ENCODE assay signal across 13 mouse cellular contexts in the genomic region with DNA sequence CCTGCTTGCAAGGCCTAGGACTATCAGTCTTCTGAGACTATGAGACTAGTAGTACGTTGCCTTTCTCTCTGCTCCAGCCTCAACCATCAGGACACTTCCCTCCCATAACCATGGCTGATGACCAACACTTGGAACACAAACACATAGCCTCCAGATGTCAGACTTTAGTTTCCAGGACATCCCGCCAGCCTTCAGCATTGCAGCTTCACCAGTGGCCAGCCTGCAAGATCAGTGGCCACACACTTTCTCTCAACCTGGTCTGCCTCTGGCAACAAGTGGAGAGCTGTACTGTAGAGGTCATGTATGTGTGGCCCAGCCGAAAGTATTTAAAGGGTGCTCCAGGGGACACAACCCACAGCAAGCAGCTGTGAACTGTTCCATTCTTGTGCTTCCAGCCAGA.
A peak's percentile ranks its signal among the peaks of the same experiment; 100 is the strongest.
DNase-seq lines count a peak whose midpoint lies in the region; ATAC-seq lines count a peak whose summit lies in the region.
"Had no signal": no experiment of that assay in that cellular context is flagged by ENCODE, and none has a peak within 500 bp of the region (broad histone marks: within the 10 kb centered on the region; RNA-seq: fewer than 3 reads in every experiment).

No protein-coding gene starts in this region.

- no peak overlapping the region for H3K9ac ChIP-seq in heart, embryonic 12.5 days
- H3K9ac ChIP-seq: midbrain, embryonic 12.5 days had no signal

- no peak overlapping the region for H3K4me2 ChIP-seq in heart, embryonic 12.5 days
- H3K4me2 ChIP-seq: midbrain, embryonic 12.5 days had no signal

- no peaks in the 10 kb centered on the region for H3K27me3 ChIP-seq in heart, embryonic 12.5 days (replicated peaks)
- H3K27me3 ChIP-seq: midbrain, embryonic 12.5 days had no signal

- H3K27ac ChIP-seq in heart, embryonic 12.5 days (ENCODE audit: poor library complexity, severe bottlenecking) = no peak overlapping the region
- H3K27ac ChIP-seq: hindbrain, embryonic 10.5 days; layer of hippocampus, adult 2 months; midbrain, embryonic 12.5 days had no signal

- no peak for ATAC-seq in heart, embryonic 12.5 days (ENCODE audit: insufficient number of reproducible peaks, low FRiP score)
- ATAC-seq: intestine, embryonic 16.5 days had no signal

- DNase-seq in heart, adult 11 months = peak; percentile 98
- DNase-seq in ovary, postnatal 14 days (ENCODE audit: low spot score) = peak; percentile 12
- DNase-seq in ovary, adult 18-20 months (ENCODE audit: low spot score) = no peak
- DNase-seq in heart, postnatal 14 days = peak; percentile 53 to 67
- DNase-seq in urinary bladder, postnatal 36 days (ENCODE audit: low spot score in 2 of 2) = peak; percentile 15 to 29
- DNase-seq in left cerebral cortex, adult 11 months (ENCODE audit: low spot score) = no peak
- DNase-seq in right cerebral cortex, postnatal 36 days (ENCODE audit: low spot score in 2 of 2) = no peak
- DNase-seq: cerebellum, adult 2 months had no signal

- H3K4me1 ChIP-seq in heart, embryonic 12.5 days (replicated peaks) = no peaks in the 10 kb centered on the region
- H3K4me1 ChIP-seq: midbrain, embryonic 12.5 days had no signal

- 78% methylated on average over 3 of the region's 3 CpGs for WGBS in heart, embryonic 12.5 days

- H3K9me3 ChIP-seq in heart, embryonic 12.5 days (replicated peaks) = 0 out of 2 replicates have a peak, but pooled peaks cover 2% of the 10 kb centered on the region
- H3K9me3 ChIP-seq: hindbrain, embryonic 10.5 days; midbrain, embryonic 12.5 days had no signal

- no peak overlapping the region for H3K4me3 ChIP-seq in heart, embryonic 12.5 days
- H3K4me3 ChIP-seq: hindbrain, embryonic 10.5 days; layer of hippocampus, adult 2 months; midbrain, embryonic 12.5 days had no signal

- no peaks in the 10 kb centered on the region for H3K36me3 ChIP-seq in heart, embryonic 12.5 days
- H3K36me3 ChIP-seq: hindbrain, embryonic 10.5 days; midbrain, embryonic 12.5 days had no signal

- intact Hi-C loops in heart, postnatal 14 days (cut with DNase I) = no loop called here

Comparison
In these comparisons a context has a peak if more than half of its experiments do, and no peak if none do; other contexts are left out.
1. DNase-seq: peak in heart, adult 11 months (single experiment), ovary, postnatal 14 days (single experiment), heart, postnatal 14 days (2 of 2) and urinary bladder, postnatal 36 days (2 of 2); none in ovary, adult 18-20 months (single experiment), left cerebral cortex, adult 11 months (single experiment) and right cerebral cortex, postnatal 36 days (0 of 2).